Mouse (Mus musculus): ENCODE results near the gene Mrpl14.

DNA sequence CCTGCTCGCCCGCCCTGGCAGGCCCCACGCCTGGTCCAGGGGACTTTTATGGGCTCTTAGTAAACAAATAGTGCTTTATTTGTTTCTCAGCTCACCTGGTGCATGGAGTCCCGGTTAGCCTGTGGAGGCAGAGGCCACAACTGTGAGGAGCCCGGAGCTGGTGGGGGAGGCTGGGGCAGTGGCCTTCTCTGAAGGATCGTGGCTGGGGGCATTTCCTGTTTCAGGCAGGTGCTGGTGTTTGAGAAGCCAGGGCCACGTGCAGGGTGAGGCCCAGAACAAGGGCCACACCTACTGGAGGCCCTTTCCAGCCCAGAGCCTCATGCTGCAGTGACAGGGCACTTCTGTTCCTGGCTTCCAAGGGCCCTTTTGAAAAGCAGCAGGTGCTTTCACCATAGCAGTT lies 40.1 kb downstream of the Mrpl14 start:
- TF ChIP-seq CTCF (IDR thresholded peaks at IDR 0.05; ENCODE audit: borderline replicate concordance, control insufficient read depth, extremely low read depth, insufficient read depth, low read length, poor library complexity), result no peak
- TF ChIP-seq POLR2A (IDR thresholded peaks at IDR 0.05; ENCODE audit: control insufficient read depth, extremely low read depth, insufficient read depth, low read length, poor library complexity), result no peak

Measured in thymus, adult 2 months (tissue).